Mouse (Mus musculus): ENCODE measurements around the gene Gpr141. TPM values are rescaled to one million over a fixed set of nuclear protein-coding genes. Genes with fewer than 3 reads are reported as not detected.

Gene Gpr141
- 0.29 to 0.79 TPM (median 0.46 TPM) in 4 replicates for total RNA-seq (2023)

DNA sequence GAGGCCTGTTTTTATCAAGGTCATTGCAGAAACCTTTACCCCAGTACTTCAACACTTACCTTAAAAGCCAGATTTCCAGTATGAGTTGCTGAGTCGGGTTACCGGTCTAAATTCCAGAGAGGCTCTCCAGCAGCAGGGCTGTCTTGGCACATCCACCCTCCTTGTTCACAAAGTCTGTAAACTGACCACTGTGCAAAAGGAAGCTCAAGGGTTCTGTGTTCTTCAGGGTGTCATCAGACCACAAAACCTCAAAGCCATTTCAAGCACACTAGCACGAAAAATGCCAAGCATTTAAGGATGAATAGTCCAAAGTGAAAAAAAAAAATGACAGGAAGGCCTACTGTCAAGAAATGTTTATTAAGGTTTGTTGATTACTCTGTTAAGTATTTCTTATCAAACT lies at the start of gene Gpr141:
TSS of gene Gpr141 (minus strand) at position 187 of the 400 bp plus-strand sequence.

Other genes starting within 250 kb of the Gpr141 start
- 0.89 TPM in 1 of 4 replicates, not detected in the others for gene Epdr1, start 204.3 kb downstream of the Gpr141 start, total RNA-seq (2023)
- not detected in 4 replicates for gene Sfrp4, start 201.2 kb downstream of the Gpr141 start, total RNA-seq (2023)
- not detected in 4 replicates for gene Nme8, start 126.5 kb downstream of the Gpr141 start, total RNA-seq (2023)